Comparison of ENCODE assay signal across 8 mouse cellular contexts in genomic region chr15:100304019-100304991, GRCm38 (mm10). TPM values are rescaled to one million over a fixed set of nuclear protein-coding genes. Genes with fewer than 3 reads are reported as not detected.
DNase-seq lines count a peak whose midpoint lies in the region; ATAC-seq and TF ChIP-seq lines count a peak whose summit lies in the region.

Gene Mettl7a1, plus strand, starts transcription at chr15:100304140.

- TF ChIP-seq CTCF in E14TG2a.4 (conservative IDR thresholded peaks at IDR 0.05; ENCODE audit: low read length): no peak
- no peak for TF ChIP-seq CTCF in liver, embryonic 14.5 days (IDR thresholded peaks at IDR 0.05; ENCODE audit: low read depth)

- no peaks in the 10 kb centered on the region for H3K9me3 ChIP-seq in E14TG2a.4 (ENCODE audit: low read length)
- H3K9me3 ChIP-seq in forebrain, embryonic 12.5 days: no peaks in the 10 kb centered on the region
- H3K9me3 ChIP-seq in heart, embryonic 16.5 days (replicated peaks; ENCODE audit: control insufficient read depth, low read length): no peaks in the 10 kb centered on the region
- no peaks in the 10 kb centered on the region for H3K9me3 ChIP-seq in liver, embryonic 14.5 days (ENCODE audit: control insufficient read depth, low read length)
- H3K9me3 ChIP-seq in stomach, embryonic 16.5 days (replicated peaks; ENCODE audit: control insufficient read depth, low read length): no peaks in the 10 kb centered on the region

- peaks cover 63% of the 10 kb centered on the region for H3K4me1 ChIP-seq in E14TG2a.4 (replicated peaks; ENCODE audit: low read depth, low read length)
- H3K4me1 ChIP-seq in forebrain, embryonic 12.5 days: peaks cover 15% of the 10 kb centered on the region; the same call in 1 of the 2 replicates
- peaks cover 9% of the 10 kb centered on the region for H3K4me1 ChIP-seq in heart, embryonic 16.5 days (ENCODE audit: control insufficient read depth, insufficient read depth, low read length)
- peaks cover 13 to 26% of the 10 kb centered on the region in 2 experiments for H3K4me1 ChIP-seq in liver, embryonic 14.5 days (replicated peaks; ENCODE audit: control insufficient read depth in 2 of 2, insufficient read depth in 2 of 2, low read length in 1 of 2)
- peaks cover 5% of the 10 kb centered on the region; the same call in 1 of the 2 replicates for H3K4me1 ChIP-seq in stomach, embryonic 16.5 days (ENCODE audit: control insufficient read depth, insufficient read depth, low read length)

- 2% methylated on average over 25 of the region's 30 CpGs for WGBS in forebrain, embryonic 12.5 days
- WGBS in heart, embryonic 16.5 days: 3% methylated on average over 19 of the region's 30 CpGs
- WGBS in liver, embryonic 14.5 days (ENCODE audit: insufficient replicate concordance): 1% methylated on average over 21 of the region's 30 CpGs
- 2% methylated on average over 24 of the region's 30 CpGs for WGBS in stomach, embryonic 16.5 days

- H3K4me2 ChIP-seq in forebrain, embryonic 12.5 days: peak within 1 kb of the TSS; percentile 69
- peak within 1 kb of the TSS; percentile 73 for H3K4me2 ChIP-seq in heart, embryonic 16.5 days (ENCODE audit: low read depth, low read length)
- H3K4me2 ChIP-seq in liver, embryonic 14.5 days (ENCODE audit: low read depth): peak within 1 kb of the TSS; percentile 87
- peak within 1 kb of the TSS; percentile 84 for H3K4me2 ChIP-seq in stomach, embryonic 16.5 days (ENCODE audit: low read depth, low read length)

- ATAC-seq in forebrain, embryonic 12.5 days (ENCODE audit: low FRiP score): peak; percentile 90
- ATAC-seq in heart, embryonic 16.5 days (replicated peaks; ENCODE audit: extremely low read depth, insufficient read depth, low FRiP score): peak; percentile 77
- peak; percentile 75 for ATAC-seq in liver, embryonic 14.5 days (ENCODE audit: insufficient read depth)
- peak; percentile 81 for ATAC-seq in stomach, embryonic 16.5 days (ENCODE audit: insufficient read depth, low FRiP score)

- peak within 1 kb of the TSS; percentile 86 for H3K27ac ChIP-seq in forebrain, embryonic 12.5 days
- peak within 1 kb of the TSS; percentile 84 for H3K27ac ChIP-seq in heart, embryonic 16.5 days (ENCODE audit: low read length)
- peak within 1 kb of the TSS; percentile 77 for H3K27ac ChIP-seq in liver, embryonic 14.5 days
- peak within 1 kb of the TSS; percentile 94 for H3K27ac ChIP-seq in stomach, embryonic 16.5 days (ENCODE audit: low read length)

- H3K9ac ChIP-seq in forebrain, embryonic 12.5 days: peak within 1 kb of the TSS; percentile 68
- H3K9ac ChIP-seq in heart, embryonic 16.5 days (ENCODE audit: low read length): peak within 1 kb of the TSS; percentile 77
- H3K9ac ChIP-seq in liver, embryonic 14.5 days (replicated peaks): peak within 1 kb of the TSS; percentile 78
- H3K9ac ChIP-seq in stomach, embryonic 16.5 days (ENCODE audit: low read length): peak within 1 kb of the TSS; percentile 78

- peak; percentile 69 for DNase-seq in c-Kit-positive CD71-positive TER-119-positive erythroid progenitor cells, embryonic 14.5 days (ENCODE audit: low spot score)
- peak; percentile 90 to 93 for DNase-seq in kidney, postnatal 36 days
- peak; percentile 64 to 80 (median 74) for DNase-seq in liver, embryonic 14.5 days (ENCODE audit: low read depth in 3 of 3, low spot score in 3 of 3)
- DNase-seq in neural tube, embryonic 10.5 days (ENCODE audit: extremely low spot score, low spot score): peak; percentile 81

- no peaks in the 10 kb centered on the region for H3K36me3 ChIP-seq in E14TG2a.4 (ENCODE audit: insufficient read depth, low read length)
- H3K36me3 ChIP-seq in forebrain, embryonic 12.5 days (replicated peaks): no peaks in the 10 kb centered on the region
- no peaks in the 10 kb centered on the region for H3K36me3 ChIP-seq in heart, embryonic 16.5 days (ENCODE audit: control insufficient read depth, insufficient read depth)
- no peaks in the 10 kb centered on the region for H3K36me3 ChIP-seq in liver, embryonic 14.5 days (replicated peaks; ENCODE audit: control insufficient read depth, insufficient read depth, low read depth)
- H3K36me3 ChIP-seq in stomach, embryonic 16.5 days (ENCODE audit: control insufficient read depth, insufficient read depth, low read length): no peaks in the 10 kb centered on the region

- TF ChIP-seq EP300 in liver, embryonic 14.5 days (IDR thresholded peaks at IDR 0.05; ENCODE audit: low read depth): peak; percentile 60; the same call in 1 of the 2 replicates

- H3K27me3 ChIP-seq in E14TG2a.4 (ENCODE audit: insufficient read depth, low read length): no peaks in the 10 kb centered on the region
- H3K27me3 ChIP-seq in forebrain, embryonic 12.5 days: no peaks in the 10 kb centered on the region
- H3K27me3 ChIP-seq in heart, embryonic 16.5 days (ENCODE audit: control insufficient read depth, insufficient read depth, low read length): no peaks in the 10 kb centered on the region
- no peaks in the 10 kb centered on the region for H3K27me3 ChIP-seq in liver, embryonic 14.5 days (ENCODE audit: control insufficient read depth, insufficient read depth, low read length)
- no peaks in the 10 kb centered on the region for H3K27me3 ChIP-seq in stomach, embryonic 16.5 days (ENCODE audit: control insufficient read depth, insufficient read depth, low read length)

- H3K4me3 ChIP-seq in E14TG2a.4 (replicated peaks; ENCODE audit: low read length): peak within 1 kb of the TSS; percentile 78
- H3K4me3 ChIP-seq in forebrain, embryonic 12.5 days (replicated peaks): peak within 1 kb of the TSS; percentile 47
- H3K4me3 ChIP-seq in heart, embryonic 16.5 days (ENCODE audit: low read length): peak within 1 kb of the TSS; percentile 69
- H3K4me3 ChIP-seq in liver, embryonic 14.5 days (ENCODE audit: insufficient read depth in 1 of 2, low read depth in 2 of 2, low read length in 2 of 2): peak within 1 kb of the TSS; percentile 64 to 99
- peak within 1 kb of the TSS; percentile 61 for H3K4me3 ChIP-seq in stomach, embryonic 16.5 days (replicated peaks; ENCODE audit: low read length)

RNA-seq across cellular contexts. Expression of gene Mettl7a1, which starts in this region (rescaled TPM):
- 3.8 and 4.4 TPM in 2 replicates for polyA plus RNA-seq in forebrain, embryonic 12.5 days (2016; fragmentation: Nextera tagmentation; extraction: Ambion mirVana)
- polyA plus RNA-seq in heart, embryonic 16.5 days (2015; fragmentation: Nextera tagmentation; extraction: Ambion mirVana): 5.8 and 6.0 TPM in 2 replicates
- 19.1 and 22.9 TPM in 2 replicates for polyA plus RNA-seq in liver, embryonic 14.5 days (2012; rRNA removed)
- 4.0 and 4.7 TPM in 2 replicates for polyA plus RNA-seq in liver, embryonic 14.5 days (2014; fragmentation: Nextera tagmentation; extraction: Ambion mirVana)
- polyA plus RNA-seq in stomach, embryonic 16.5 days (2015; fragmentation: Nextera tagmentation; extraction: Ambion mirVana): 9.8 and 10.9 TPM in 2 replicates

Comparison
In these comparisons a context has a peak if more than half of its experiments do, and no peak if none do; other contexts are left out.
1. Peak in every context shown above with its lines: DNase-seq, ATAC-seq, H3K4me3 ChIP-seq and H3K27ac ChIP-seq.